27 mouse cellular contexts compared by ENCODE assay signal in genomic region chr13:69583591-69583990, GRCm38 (mm10).
"Had no signal": no experiment of that assay in that cellular context is flagged by ENCODE, and none has a peak within 500 bp of the region (broad histone marks: within the 10 kb centered on the region; RNA-seq: fewer than 3 reads in every experiment).

No protein-coding gene starts in this region.

- H3K27ac ChIP-seq: embryonic facial prominence, embryonic 10.5 days; embryonic facial prominence, embryonic 12.5 days; embryonic facial prominence, embryonic 13.5 days; embryonic facial prominence, embryonic 15.5 days; forebrain, embryonic 10.5 days; forebrain, embryonic 12.5 days; forebrain, embryonic 13.5 days; forebrain, embryonic 15.5 days; gastrocnemius, adult 2 months; heart, adult 2 months had no signal

- DNase-seq: cerebellum, adult 2 months; cerebellum, adult 8-10 months; cerebellum, adult 9-10 months; cerebellum, adult 9-11 months; cerebellum, postnatal 10 days; cerebellum, postnatal 14 days; cerebellum, postnatal 25 days; cerebellum, postnatal 36 days; embryo, embryonic 11 days; forebrain, postnatal 0 days; gastrocnemius, adult 2 months; gastrocnemius, postnatal 10 days; gastrocnemius, postnatal 14 days; gastrocnemius, postnatal 25 days; gastrocnemius, postnatal 36 days; heart, adult 18-20 months; heart, adult 2 months had no signal

- H3K4me2 ChIP-seq: embryonic facial prominence, embryonic 12.5 days; embryonic facial prominence, embryonic 13.5 days; embryonic facial prominence, embryonic 15.5 days; forebrain, embryonic 12.5 days; forebrain, embryonic 13.5 days; forebrain, embryonic 15.5 days had no signal

- H3K4me1 ChIP-seq: embryonic facial prominence, embryonic 10.5 days; embryonic facial prominence, embryonic 12.5 days; embryonic facial prominence, embryonic 13.5 days; embryonic facial prominence, embryonic 15.5 days; forebrain, embryonic 12.5 days; forebrain, embryonic 13.5 days; forebrain, embryonic 15.5 days had no signal

- H3K9me3 ChIP-seq: embryonic facial prominence, embryonic 10.5 days; embryonic facial prominence, embryonic 12.5 days; embryonic facial prominence, embryonic 13.5 days; embryonic facial prominence, embryonic 15.5 days; forebrain, embryonic 10.5 days; forebrain, embryonic 12.5 days; forebrain, embryonic 13.5 days; forebrain, embryonic 15.5 days had no signal

- H3K36me3 ChIP-seq: embryonic facial prominence, embryonic 12.5 days; embryonic facial prominence, embryonic 13.5 days; embryonic facial prominence, embryonic 15.5 days; forebrain, embryonic 10.5 days; forebrain, embryonic 12.5 days; forebrain, embryonic 15.5 days had no signal

- H3K4me3 ChIP-seq: embryonic facial prominence, embryonic 10.5 days; embryonic facial prominence, embryonic 12.5 days; embryonic facial prominence, embryonic 13.5 days; embryonic facial prominence, embryonic 15.5 days; erythroblast, embryonic 14.5 days; forebrain, embryonic 10.5 days; forebrain, embryonic 12.5 days; forebrain, embryonic 13.5 days; forebrain, embryonic 15.5 days; gastrocnemius, adult 2 months; heart, adult 2 months had no signal

- ATAC-seq: forebrain, embryonic 13.5 days; forebrain, embryonic 15.5 days; forebrain, embryonic 16.5 days; forebrain, postnatal 0 days had no signal

- H3K9ac ChIP-seq: embryonic facial prominence, embryonic 12.5 days; embryonic facial prominence, embryonic 13.5 days; embryonic facial prominence, embryonic 15.5 days; forebrain, embryonic 12.5 days; forebrain, embryonic 13.5 days; forebrain, embryonic 15.5 days; forebrain, postnatal 0 days had no signal

- H3K27me3 ChIP-seq: embryonic facial prominence, embryonic 12.5 days; embryonic facial prominence, embryonic 13.5 days; embryonic facial prominence, embryonic 15.5 days; forebrain, embryonic 12.5 days; forebrain, embryonic 13.5 days; forebrain, embryonic 15.5 days had no signal
